ENCODE assay signal across 8 mouse cellular contexts in the genomic region with DNA sequence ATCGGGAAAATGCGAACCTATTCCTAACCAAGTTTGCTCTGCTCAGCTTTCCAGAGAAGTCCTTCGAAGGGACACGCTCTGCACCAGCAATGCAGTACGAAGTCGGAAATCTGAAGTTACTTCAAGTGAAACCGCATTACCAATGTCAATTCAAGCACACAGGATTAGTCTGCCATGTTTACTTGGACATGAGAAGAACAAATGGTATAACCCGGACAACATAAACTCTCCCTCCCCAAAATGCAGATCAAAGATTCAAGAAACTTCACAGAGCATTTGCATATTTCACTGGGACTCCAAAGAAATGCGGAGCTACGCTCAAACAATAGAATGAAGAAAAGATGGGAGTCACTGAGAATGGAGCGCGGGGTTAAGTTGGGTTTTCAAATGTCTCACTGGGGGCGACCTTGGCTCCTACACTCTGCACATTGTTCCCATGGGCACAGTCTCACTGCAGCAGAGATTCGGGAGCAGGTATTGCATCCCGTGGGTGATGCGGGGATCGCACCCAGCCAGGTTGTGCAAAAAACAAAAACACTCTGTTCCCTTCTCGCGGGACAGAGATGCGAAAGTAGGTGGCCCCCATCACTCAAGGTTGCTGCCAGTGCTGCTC. TPM values are rescaled to one million over a fixed set of nuclear protein-coding genes. Genes with fewer than 3 reads are reported as not detected.
A peak's percentile ranks its signal among the peaks of the same experiment; 100 is the strongest.
DNase-seq lines count a peak whose midpoint lies in the region; ATAC-seq and TF ChIP-seq lines count a peak whose summit lies in the region.

No protein-coding gene starts in this region.

- H3K4me3 ChIP-seq in heart, embryonic 12.5 days, result peak overlapping the region; percentile 94
- peak overlapping the region; percentile 85 for H3K4me3 ChIP-seq in spleen, adult 2 months (ENCODE audit: extremely low read depth, insufficient read depth, insufficient read length)

- H3K4me1 ChIP-seq in heart, embryonic 12.5 days (replicated peaks), result peaks cover 20% of the 10 kb centered on the region
- no peaks in the 10 kb centered on the region for H3K4me1 ChIP-seq in spleen, adult 2 months (ENCODE audit: control insufficient read depth, insufficient read depth, insufficient read length)

- peaks cover 11% of the 10 kb centered on the region for H3K36me3 ChIP-seq in heart, embryonic 12.5 days
- no peaks in the 10 kb centered on the region; the same call in 1 of the 2 replicates for H3K36me3 ChIP-seq in spleen, adult 2 months (ENCODE audit: control insufficient read depth, insufficient read depth, low read length)

- 5% methylated on average over 20 of the region's 20 CpGs for WGBS in heart, embryonic 12.5 days
- 8% methylated on average over 20 of the region's 20 CpGs for WGBS in spleen, adult 2 months

- peak overlapping the region; percentile 93 for H3K4me2 ChIP-seq in heart, embryonic 12.5 days

- no peak for TF ChIP-seq CTCF in spleen, adult 2 months (IDR thresholded peaks at IDR 0.05; ENCODE audit: extremely low read depth, insufficient read depth, insufficient read length, insufficient replicate concordance)

- TF ChIP-seq POLR2A in spleen, adult 2 months (IDR thresholded peaks at IDR 0.05; ENCODE audit: low read depth, low read length), result no peak

- ATAC-seq in heart, embryonic 12.5 days (ENCODE audit: insufficient number of reproducible peaks, low FRiP score), result peak; percentile 16; the same call in 1 of the 2 replicates

- H3K27ac ChIP-seq in heart, embryonic 12.5 days (ENCODE audit: poor library complexity, severe bottlenecking), result peak overlapping the region; percentile 100
- H3K27ac ChIP-seq in spleen, adult 2 months (ENCODE audit: insufficient read depth, low read length), result no peak overlapping the region

- H3K27me3 ChIP-seq in heart, embryonic 12.5 days (replicated peaks), result no peaks in the 10 kb centered on the region
- no peaks in the 10 kb centered on the region for H3K27me3 ChIP-seq in spleen, adult 2 months (ENCODE audit: control insufficient read depth, insufficient read depth, low read length)

- peak overlapping the region; percentile 98 for H3K9ac ChIP-seq in heart, embryonic 12.5 days

- no peaks in the 10 kb centered on the region for H3K9me3 ChIP-seq in heart, embryonic 12.5 days (replicated peaks)

- peak; percentile 61 to 87 for DNase-seq in adrenal gland, adult (ENCODE audit: inconsistent age in 2 of 2, low spot score in 1 of 2)
- DNase-seq in adrenal gland, postnatal 10 days, result no peak
- DNase-seq in ES-CJ7 (ENCODE audit: low read depth, low spot score), result peak; percentile 77
- DNase-seq in cerebellum, postnatal 36 days, result peak; percentile 42
- DNase-seq in kidney, postnatal 14 days, result peak; percentile 36
- peak; percentile 11 for DNase-seq in lung, postnatal 36 days
- DNase-seq in spleen, adult 2 months (ENCODE audit: low read depth in 1 of 2, low spot score in 2 of 2), result peak; percentile 5 to 9

RNA-seq across cellular contexts. Expression of gene Sephs1, which starts 0.5 kb away (rescaled TPM):
- total RNA-seq in adrenal gland, postnatal 10 days (2021), result 10 to 100 TPM; 46.7 to 47.2 TPM
- polyA plus RNA-seq in heart, embryonic 12.5 days (2016; fragmentation: Nextera tagmentation; extraction: Ambion mirVana), result 58.4 and 61.0 TPM in 2 replicates
- 8.8 and 10.8 TPM in 2 replicates for polyA plus RNA-seq in spleen, adult 2 months (2012; rRNA removed)

RNA-seq across cellular contexts. Expression of gene Phyh, which starts 38.0 kb away (rescaled TPM):
- total RNA-seq in adrenal gland, postnatal 10 days (2021), result 100 to 1,000 TPM; 342 to 407 TPM
- 132 and 140 TPM in 2 replicates for polyA plus RNA-seq in heart, embryonic 12.5 days (2016; fragmentation: Nextera tagmentation; extraction: Ambion mirVana)
- 14.9 and 15.3 TPM in 2 replicates for polyA plus RNA-seq in spleen, adult 2 months (2012; rRNA removed)
